Mouse (Mus musculus) neutrophil, adult 5-6 weeks (primary cell): ENCODE results near the gene Olfr1312. TPM values are rescaled to one million over a fixed set of nuclear protein-coding genes. Genes with fewer than 3 reads are reported as not detected.
"Not testable (repeated sequence)": the region's sequence is repeated elsewhere in the genome, so short reads cannot be mapped to it uniquely, and the experiment has no call there.

ENCODE experiments used
- ATAC-seq: fragments of 151-379, 151-347 bp; 2 replicates; pipeline ENCODE4 v1.8.0; 2017; ENCODE audit warnings: mild to moderate bottlenecking, moderate TSS enrichment; ENCODE audit not compliant: insufficient number of reproducible peaks, poor library complexity, low FRiP score, severe bottlenecking; ENCODE audit errors: extremely low read depth
- total RNA-seq: library from RNA; stranded (forward); fragments of 200-1000 nt; gene quantifications from 2 replicates; pipeline ENCODE4 v1.2.3, GENCODE M21; 2017

Olfr1312 gene
- total RNA-seq, result not detected in 2 replicates

GRCm38 (mm10) chr2:112050138-112050537 lies at the start of gene Olfr1312:
Gene Olfr1312 (minus strand): TSS chr2:112050238.
- ATAC-seq, result no peak

GRCm38 (mm10) chr2:112096681-112097080 lies 46.6 kb upstream of the Olfr1312 start, which contains the start of gene Olfr1314:
Gene Olfr1314 (minus strand): TSS chr2:112096781.
- no peak for ATAC-seq

GRCm38 (mm10) chr2:112077743-112078142 lies 27.7 kb upstream of the Olfr1312 start, which contains the start of gene Olfr1313:
Gene Olfr1313 (minus strand): TSS chr2:112077843.
- ATAC-seq, result no peak

- not testable (repeated sequence) for ATAC-seq
Measured at GRCm38 (mm10) chr2:112026971-112027370, 23.1 kb downstream of the Olfr1312 start.

- ATAC-seq, result no peak
Measured at GRCm38 (mm10) chr2:112024312-112024711, 25.7 kb downstream of the Olfr1312 start, which contains the start of gene Olfr1311. Gene Olfr1311 (minus strand): TSS chr2:112024412.

- no peak for ATAC-seq
Measured at GRCm38 (mm10) chr2:112014900-112015299, 35.1 kb downstream of the Olfr1312 start.

- ATAC-seq, result no peak
Measured at GRCm38 (mm10) chr2:112012608-112013007, 37.4 kb downstream of the Olfr1312 start, which contains the start of gene Olfr1310. Gene Olfr1310 (minus strand): TSS chr2:112012708.

GRCm38 (mm10) chr2:111990181-111990580 lies 59.9 kb downstream of the Olfr1312 start, which contains the start of gene Olfr1309:
Gene Olfr1309 (minus strand): TSS chr2:111990281.
- no peak for ATAC-seq

Other genes with a start within 250 kb of the Olfr1312 start
- gene Olfr1303, start 229.9 kb downstream of the Olfr1312 start, total RNA-seq, result not detected in 2 replicates
- gene Olfr1305, start 173.1 kb downstream of the Olfr1312 start, total RNA-seq, result not detected in 2 replicates
- gene Olfr1306, start 134.0 kb downstream of the Olfr1312 start, total RNA-seq, result not detected in 2 replicates
- under 0.01 and 0.12 TPM in 2 replicates for gene Olfr1307, start 100.8 kb downstream of the Olfr1312 start, total RNA-seq
- not detected in 2 replicates for gene Olfr1308, start 85.3 kb downstream of the Olfr1312 start, total RNA-seq
- not detected in 2 replicates for gene Olfr1309, start 60.0 kb downstream of the Olfr1312 start, total RNA-seq
- 1.4 TPM in 1 of 2 replicates, not detected in the other for gene Olfr1310, start 37.5 kb downstream of the Olfr1312 start, total RNA-seq
- not detected in 2 replicates for gene Olfr1311, start 25.8 kb downstream of the Olfr1312 start, total RNA-seq
- gene Olfr1313, start 27.6 kb upstream of the Olfr1312 start, total RNA-seq, result not detected in 2 replicates
- gene Olfr1314, start 46.5 kb upstream of the Olfr1312 start, total RNA-seq, result not detected in 2 replicates
- gene Olfr1315-ps1, start 65.2 kb upstream of the Olfr1312 start, total RNA-seq, result not detected in 2 replicates
- not detected in 2 replicates for gene Olfr1316, start 84.7 kb upstream of the Olfr1312 start, total RNA-seq
- gene Olfr1317, start 90.1 kb upstream of the Olfr1312 start, total RNA-seq, result not detected in 2 replicates
- gene Olfr1318, start 104.0 kb upstream of the Olfr1312 start, total RNA-seq, result not detected in 2 replicates
- gene Lpcat4, start 189.2 kb upstream of the Olfr1312 start, total RNA-seq, result 12.5 and 19.2 TPM in 2 replicates
- gene Nutm1, start 209.1 kb upstream of the Olfr1312 start, total RNA-seq, result not detected in 2 replicates
- 34.6 and 45.7 TPM in 2 replicates for gene Nop10, start 211.7 kb upstream of the Olfr1312 start, total RNA-seq
- 376 and 406 TPM in 2 replicates for gene Slc12a6, start 215.6 kb upstream of the Olfr1312 start, total RNA-seq
- gene Gm21985, start 216.1 kb upstream of the Olfr1312 start, total RNA-seq, result 2.0 TPM in 1 of 2 replicates, not detected in the other